Mouse (Mus musculus): ENCODE results near the gene Mfsd4b1. TPM values are rescaled to one million over a fixed set of nuclear protein-coding genes. Genes with fewer than 3 reads are reported as not detected.

The Mfsd4b1 gene
- polyA plus RNA-seq (2014; fragmentation: Nextera tagmentation; extraction: Ambion mirVana): 0.65 and 1.1 TPM in 2 replicates

DNA sequence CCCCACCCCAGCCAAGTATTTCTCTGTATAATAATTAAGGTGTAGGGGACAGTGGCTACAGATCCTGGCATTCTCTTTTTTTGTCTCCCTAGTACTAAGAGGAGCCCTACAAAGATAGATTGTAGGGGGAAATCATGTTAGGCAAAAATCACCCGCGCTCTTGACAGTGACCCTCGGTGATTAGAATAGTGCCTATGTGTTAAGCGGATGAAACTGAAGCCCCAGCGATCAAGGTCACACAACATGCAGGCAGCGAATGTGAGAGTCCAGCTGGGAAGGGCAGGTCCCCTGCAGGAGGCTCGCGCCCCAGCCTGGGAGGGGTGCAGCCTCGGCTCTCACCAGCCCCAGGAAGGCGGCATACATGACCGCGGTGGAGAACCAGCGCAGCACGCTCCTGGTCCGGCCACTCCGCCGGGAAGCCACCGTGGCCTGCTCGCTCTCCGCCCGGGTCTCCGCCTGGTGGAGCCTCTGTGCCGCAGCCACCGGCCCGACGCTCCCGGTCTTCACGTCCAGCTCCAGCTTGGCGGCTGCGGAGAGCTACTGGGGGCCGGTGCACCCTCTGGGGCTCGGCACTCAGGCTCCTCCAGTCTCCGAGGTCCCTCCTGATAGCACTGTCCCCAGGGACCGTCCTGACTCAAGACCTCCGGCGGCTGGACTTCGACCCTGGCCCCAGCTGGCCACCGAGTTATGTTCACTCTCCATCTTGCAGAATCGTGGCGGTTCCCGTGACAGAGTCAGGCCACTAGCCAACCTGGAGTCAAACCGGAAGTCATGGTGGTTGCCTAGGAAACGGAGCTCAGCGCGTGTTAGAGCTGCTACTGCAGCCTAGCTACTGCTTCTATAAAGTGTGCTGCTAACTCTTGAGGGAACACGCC is at the start of gene Mfsd4b1:
Gene Mfsd4b1, minus strand, starts transcription at position 715 of the 875 bp plus-strand sequence.
- peak within 1 kb of the TSS; percentile 66 for H3K4me2 ChIP-seq (replicated peaks)
- 0 out of 2 replicates have a peak, but pooled peaks cover 4% of the 10 kb centered on the region for H3K9me3 ChIP-seq (ENCODE audit: control insufficient read depth, low read length)
- peak within 1 kb of the TSS; percentile 81 for H3K27ac ChIP-seq
- DNase-seq (ENCODE audit: low spot score): peak; percentile 95
- peak; percentile 97 for ATAC-seq (ENCODE audit: low FRiP score)
- no peaks in the 10 kb centered on the region for H3K36me3 ChIP-seq (replicated peaks; ENCODE audit: control insufficient read depth, insufficient read depth)
- peak within 1 kb of the TSS; percentile 65 for H3K4me3 ChIP-seq (replicated peaks; ENCODE audit: low read length)
- H3K27me3 ChIP-seq (ENCODE audit: control insufficient read depth, insufficient read depth, low read length): 0 out of 2 replicates have a peak, but pooled peaks cover 7% of the 10 kb centered on the region
- under 1% methylated on average over 38 of the region's 46 CpGs for WGBS
- H3K9ac ChIP-seq: peak within 1 kb of the TSS; percentile 66
- H3K4me1 ChIP-seq (replicated peaks; ENCODE audit: control insufficient read depth, insufficient read depth, low read length): peaks cover 3% of the 10 kb centered on the region; the same call in 1 of the 2 replicates

DNA sequence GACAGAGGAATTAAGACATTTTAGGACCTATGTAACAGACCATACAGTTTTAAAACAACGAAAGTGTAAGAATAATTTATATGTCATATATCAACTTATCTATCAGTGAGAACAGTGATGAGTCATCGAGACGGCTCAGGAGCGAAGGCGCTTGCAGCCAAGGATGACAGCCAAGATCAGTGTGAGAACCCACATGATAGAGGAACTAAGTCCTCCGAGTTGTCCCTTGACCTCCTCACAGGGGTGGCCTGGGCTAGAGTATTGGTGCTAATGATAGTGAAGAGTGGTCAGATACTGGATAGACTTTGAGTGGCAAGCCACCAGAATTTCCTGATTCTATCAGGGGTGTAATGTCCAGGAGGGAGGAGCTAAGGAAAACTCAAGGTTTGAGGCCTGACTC is 48.5 kb upstream of the Mfsd4b1 start:
- 90% methylated on average over 6 of the region's 6 CpGs for WGBS
- no peak for ATAC-seq (ENCODE audit: low FRiP score)
- H3K36me3 ChIP-seq (replicated peaks; ENCODE audit: control insufficient read depth, insufficient read depth): no peaks in the 10 kb centered on the region
- H3K27ac ChIP-seq: no peak overlapping the region
- no peaks in the 10 kb centered on the region for H3K9me3 ChIP-seq (ENCODE audit: control insufficient read depth, low read length)
- no peaks in the 10 kb centered on the region for H3K4me1 ChIP-seq (replicated peaks; ENCODE audit: control insufficient read depth, insufficient read depth, low read length)
- no peak overlapping the region for H3K9ac ChIP-seq
- DNase-seq (ENCODE audit: low spot score): no peak
- H3K4me2 ChIP-seq (replicated peaks): no peak overlapping the region
- no peak overlapping the region for H3K4me3 ChIP-seq (replicated peaks; ENCODE audit: low read length)
- H3K27me3 ChIP-seq (ENCODE audit: control insufficient read depth, insufficient read depth, low read length): no peaks in the 10 kb centered on the region

DNA sequence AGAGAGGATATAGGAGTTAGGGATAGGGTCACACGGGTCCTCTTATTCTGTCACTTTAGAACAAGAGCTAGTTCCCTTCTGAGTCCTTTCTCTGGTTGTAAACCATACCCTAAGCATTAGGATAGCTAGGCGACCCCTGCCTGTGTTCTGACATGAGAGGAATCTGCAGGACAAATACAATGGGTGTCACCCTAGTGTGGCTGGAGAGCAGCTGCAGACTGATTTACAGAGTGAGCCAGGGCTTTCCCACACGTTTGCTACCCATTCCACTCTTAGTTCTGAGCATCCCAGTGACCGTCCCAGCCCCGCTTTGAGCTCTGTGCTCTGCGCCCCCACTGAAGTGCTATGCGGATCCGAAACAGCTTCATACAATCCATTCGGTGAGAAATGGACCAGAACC is 45.6 kb upstream of the Mfsd4b1 start:
- H3K4me2 ChIP-seq (replicated peaks): no peak overlapping the region
- no peak overlapping the region for H3K4me3 ChIP-seq (replicated peaks; ENCODE audit: low read length)
- DNase-seq (ENCODE audit: low spot score): no peak
- 52% methylated on average over 9 of the region's 9 CpGs for WGBS
- no peaks in the 10 kb centered on the region for H3K36me3 ChIP-seq (replicated peaks; ENCODE audit: control insufficient read depth, insufficient read depth)
- 0 out of 2 replicates have a peak, but pooled peaks cover 5% of the 10 kb centered on the region for H3K4me1 ChIP-seq (replicated peaks; ENCODE audit: control insufficient read depth, insufficient read depth, low read length)
- no peak for ATAC-seq (ENCODE audit: low FRiP score)
- H3K27ac ChIP-seq: no peak overlapping the region
- no peaks in the 10 kb centered on the region for H3K27me3 ChIP-seq (ENCODE audit: control insufficient read depth, insufficient read depth, low read length)
- H3K9me3 ChIP-seq (ENCODE audit: control insufficient read depth, low read length): no peaks in the 10 kb centered on the region
- no peak overlapping the region for H3K9ac ChIP-seq

DNA sequence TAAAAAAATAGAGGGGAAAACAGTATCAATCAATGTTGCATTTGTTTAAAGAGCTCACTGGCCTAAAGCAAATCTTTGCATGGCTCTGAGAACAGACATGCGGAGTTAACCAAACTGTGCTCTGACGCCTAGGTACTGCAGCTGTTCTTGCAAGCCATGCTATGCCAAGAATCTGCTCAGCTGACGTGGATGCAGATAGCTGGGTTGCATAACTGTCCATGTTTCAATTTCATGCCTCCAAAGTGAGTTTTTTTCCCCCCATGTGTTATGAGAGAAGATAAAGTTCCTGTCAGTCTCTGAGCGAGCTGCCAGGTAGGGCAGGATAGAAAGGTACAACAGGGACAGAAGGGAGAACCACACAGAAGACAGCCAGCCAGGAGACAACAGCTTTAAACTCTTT is 44.2 kb upstream of the Mfsd4b1 start:
- H3K9ac ChIP-seq: no peak overlapping the region
- H3K4me2 ChIP-seq (replicated peaks): no peak overlapping the region
- H3K27ac ChIP-seq: no peak overlapping the region
- H3K9me3 ChIP-seq (ENCODE audit: control insufficient read depth, low read length): no peaks in the 10 kb centered on the region
- H3K4me1 ChIP-seq (replicated peaks; ENCODE audit: control insufficient read depth, insufficient read depth, low read length): 0 out of 2 replicates have a peak, but pooled peaks cover 5% of the 10 kb centered on the region
- DNase-seq (ENCODE audit: low spot score): no peak
- no peak for ATAC-seq (ENCODE audit: low FRiP score)
- H3K36me3 ChIP-seq (replicated peaks; ENCODE audit: control insufficient read depth, insufficient read depth): no peaks in the 10 kb centered on the region
- H3K4me3 ChIP-seq (replicated peaks; ENCODE audit: low read length): no peak overlapping the region
- no peaks in the 10 kb centered on the region for H3K27me3 ChIP-seq (ENCODE audit: control insufficient read depth, insufficient read depth, low read length)
- WGBS: 60% methylated on average over 4 of the region's 4 CpGs

DNA sequence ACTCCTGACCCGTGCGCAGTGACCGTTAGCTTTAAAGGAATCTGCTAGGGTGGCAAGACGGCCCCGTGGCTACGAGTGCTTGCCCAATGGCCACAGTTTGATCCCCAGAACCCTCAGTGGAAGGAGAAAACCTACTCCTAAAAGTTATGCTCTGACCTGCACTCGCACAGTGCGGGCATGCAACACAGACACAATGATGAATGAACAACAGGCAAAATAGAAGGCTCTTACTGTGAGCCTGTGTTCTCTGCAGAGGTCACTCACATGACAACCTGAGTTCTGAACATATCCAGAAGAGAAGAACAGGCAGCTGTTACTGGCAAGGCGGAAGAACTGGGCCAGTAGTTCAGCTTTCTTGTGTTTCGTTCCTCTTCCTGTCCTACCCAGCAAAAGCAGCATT is 43.5 kb upstream of the Mfsd4b1 start:
- H3K4me2 ChIP-seq (replicated peaks): no peak overlapping the region
- 78% methylated on average over 10 of the region's 10 CpGs for WGBS
- H3K27ac ChIP-seq: no peak overlapping the region
- H3K4me1 ChIP-seq (replicated peaks; ENCODE audit: control insufficient read depth, insufficient read depth, low read length): 0 out of 2 replicates have a peak, but pooled peaks cover 5% of the 10 kb centered on the region
- no peak overlapping the region for H3K4me3 ChIP-seq (replicated peaks; ENCODE audit: low read length)
- no peaks in the 10 kb centered on the region for H3K27me3 ChIP-seq (ENCODE audit: control insufficient read depth, insufficient read depth, low read length)
- no peak for DNase-seq (ENCODE audit: low spot score)
- ATAC-seq (ENCODE audit: low FRiP score): no peak
- H3K36me3 ChIP-seq (replicated peaks; ENCODE audit: control insufficient read depth, insufficient read depth): no peaks in the 10 kb centered on the region
- no peak overlapping the region for H3K9ac ChIP-seq
- H3K9me3 ChIP-seq (ENCODE audit: control insufficient read depth, low read length): no peaks in the 10 kb centered on the region

DNA sequence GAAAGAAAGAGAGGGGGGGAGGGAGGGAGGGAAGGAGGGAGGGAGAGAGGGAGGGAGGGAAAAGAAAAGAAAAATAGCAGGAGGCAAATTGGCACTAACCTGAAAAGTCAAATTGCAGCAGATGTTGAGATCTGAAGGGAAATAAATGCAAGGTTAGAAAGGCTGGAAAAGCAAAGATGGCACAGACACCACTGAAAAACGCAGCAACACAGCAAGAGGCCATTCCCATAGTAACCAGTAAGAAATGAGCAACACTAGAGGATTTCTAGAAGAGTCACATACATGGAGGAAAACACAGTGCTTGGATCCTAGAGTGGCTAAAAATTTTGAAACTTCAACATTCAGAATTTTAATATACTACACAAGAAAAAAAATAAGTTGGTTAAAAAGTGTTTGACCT is 42.5 kb upstream of the Mfsd4b1 start:
- Histone ChIP-seq H3K9me3 (ENCODE audit: control insufficient read depth, low read length) (no peaks in the 10 kb centered on the region), H3K27me3 (ENCODE audit: control insufficient read depth, insufficient read depth, low read length) (no peaks in the 10 kb centered on the region), H3K36me3 (replicated peaks; ENCODE audit: control insufficient read depth, insufficient read depth) (no peaks in the 10 kb centered on the region), H3K4me2 (replicated peaks) (no peak overlapping the region), H3K27ac (no peak overlapping the region), H3K9ac (no peak overlapping the region), H3K4me1 (replicated peaks; ENCODE audit: control insufficient read depth, insufficient read depth, low read length) (0 out of 2 replicates have a peak, but pooled peaks cover 5% of the 10 kb centered on the region), H3K4me3 (replicated peaks; ENCODE audit: low read length) (no peak overlapping the region)
- ATAC-seq (ENCODE audit: low FRiP score): no peak
- 30% methylated on average over 1 of the region's 1 CpGs for WGBS
- no peak for DNase-seq (ENCODE audit: low spot score)

DNA sequence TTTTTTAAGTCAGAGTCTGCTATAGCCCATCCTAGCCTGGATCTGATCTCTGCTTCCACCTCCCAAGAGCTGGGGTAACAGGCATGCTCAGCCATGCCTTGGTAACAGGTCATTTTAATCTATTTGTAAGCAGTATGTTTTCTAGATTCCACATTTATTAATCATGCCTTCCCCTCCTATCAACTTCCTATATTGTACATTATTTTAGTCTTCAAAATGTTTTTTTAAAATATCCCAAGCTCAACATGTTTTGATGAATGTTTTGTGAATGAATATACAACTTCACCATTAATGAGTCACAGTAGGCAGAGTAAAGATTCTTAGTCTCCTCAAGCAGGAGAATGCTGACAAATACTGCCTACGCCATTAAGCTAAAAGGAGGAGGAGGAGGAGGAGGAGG is 42.0 kb upstream of the Mfsd4b1 start:
- WGBS: no CpG with 5 or more reads among the region's 1 CpGs
- Histone ChIP-seq H3K9me3 (ENCODE audit: control insufficient read depth, low read length) (no peaks in the 10 kb centered on the region), H3K9ac (no peak overlapping the region), H3K27me3 (ENCODE audit: control insufficient read depth, insufficient read depth, low read length) (no peaks in the 10 kb centered on the region), H3K27ac (no peak overlapping the region), H3K4me2 (replicated peaks) (no peak overlapping the region), H3K36me3 (replicated peaks; ENCODE audit: control insufficient read depth, insufficient read depth) (no peaks in the 10 kb centered on the region), H3K4me3 (replicated peaks; ENCODE audit: low read length) (no peak overlapping the region), H3K4me1 (replicated peaks; ENCODE audit: control insufficient read depth, insufficient read depth, low read length) (0 out of 2 replicates have a peak, but pooled peaks cover 5% of the 10 kb centered on the region)
- DNase-seq (ENCODE audit: low spot score) (no peak), ATAC-seq (ENCODE audit: low FRiP score) (no peak)

DNA sequence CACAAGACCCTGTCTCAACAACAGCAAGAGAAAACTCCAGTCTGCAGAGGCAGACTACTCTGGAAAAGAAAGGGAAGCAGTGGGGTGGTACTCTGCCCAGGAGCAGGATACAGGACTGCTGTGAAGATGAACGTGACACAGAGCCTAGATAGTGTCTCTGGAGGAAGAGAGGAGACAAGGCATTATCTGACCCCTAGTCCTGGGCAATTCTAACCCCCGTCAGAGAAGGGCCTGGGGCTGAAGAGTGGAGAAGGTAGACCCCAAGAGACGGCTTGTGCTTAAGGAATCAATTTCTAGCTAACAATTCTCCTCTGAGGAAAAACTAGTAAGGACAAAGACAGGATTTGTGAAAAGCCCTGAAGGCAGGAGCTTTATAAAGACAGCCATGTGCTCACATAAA is 40.3 kb upstream of the Mfsd4b1 start:
- Histone ChIP-seq H3K4me2 (replicated peaks) (no peak overlapping the region), H3K27ac (no peak overlapping the region), H3K27me3 (ENCODE audit: control insufficient read depth, insufficient read depth, low read length) (no peaks in the 10 kb centered on the region), H3K36me3 (replicated peaks; ENCODE audit: control insufficient read depth, insufficient read depth) (no peaks in the 10 kb centered on the region), H3K9me3 (ENCODE audit: control insufficient read depth, low read length) (no peaks in the 10 kb centered on the region), H3K4me3 (replicated peaks; ENCODE audit: low read length) (no peak overlapping the region), H3K9ac (no peak overlapping the region), H3K4me1 (replicated peaks; ENCODE audit: control insufficient read depth, insufficient read depth, low read length) (0 out of 2 replicates have a peak, but pooled peaks cover 5% of the 10 kb centered on the region)
- WGBS: 39% methylated on average over 3 of the region's 3 CpGs
- no peak for DNase-seq (ENCODE audit: low spot score)
- no peak for ATAC-seq (ENCODE audit: low FRiP score)

DNA sequence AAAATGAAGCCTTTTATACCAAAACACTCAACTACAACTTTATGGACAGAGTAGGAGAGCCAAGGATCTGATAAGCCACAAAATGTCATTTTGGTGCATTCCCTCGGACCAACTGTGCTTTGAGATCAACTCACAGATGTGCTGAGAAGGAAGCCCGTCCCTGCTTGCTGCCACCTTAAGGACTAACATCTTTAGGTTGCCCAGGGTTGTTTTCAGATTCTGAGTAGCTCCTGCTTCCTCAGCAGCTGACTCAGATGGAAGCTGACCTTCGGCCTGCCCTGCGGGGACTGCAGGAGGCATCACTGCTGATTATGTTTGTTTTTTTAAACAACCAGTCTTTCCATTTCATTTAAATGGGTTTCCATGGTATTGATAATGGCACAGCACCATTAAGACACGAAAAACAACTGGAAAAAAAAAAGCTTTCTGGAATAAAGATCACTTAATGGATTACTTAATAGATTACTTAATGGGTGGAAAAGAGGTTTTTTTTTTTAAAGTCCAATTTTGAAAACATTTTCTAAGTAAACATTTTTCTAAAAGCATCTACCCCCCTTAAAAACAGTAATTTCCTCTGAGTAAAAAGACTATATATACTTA is 38.3 kb upstream of the Mfsd4b1 start:
- no peaks in the 10 kb centered on the region for H3K9me3 ChIP-seq (ENCODE audit: control insufficient read depth, low read length)

More for the DNA sequence above, 38.3 kb upstream of the Mfsd4b1 start:
- H3K9ac ChIP-seq: no peak overlapping the region
- no peaks in the 10 kb centered on the region for H3K36me3 ChIP-seq (replicated peaks; ENCODE audit: control insufficient read depth, insufficient read depth)
- no peak overlapping the region for H3K4me2 ChIP-seq (replicated peaks)
- no peaks in the 10 kb centered on the region for H3K27me3 ChIP-seq (ENCODE audit: control insufficient read depth, insufficient read depth, low read length)
- 0 out of 2 replicates have a peak, but pooled peaks cover 5% of the 10 kb centered on the region for H3K4me1 ChIP-seq (replicated peaks; ENCODE audit: control insufficient read depth, insufficient read depth, low read length)
- ATAC-seq (ENCODE audit: low FRiP score) (no peak), DNase-seq (ENCODE audit: low spot score) (no peak)
- H3K27ac ChIP-seq: no peak overlapping the region
- 25% methylated on average over 5 of the region's 5 CpGs for WGBS
- no peak overlapping the region for H3K4me3 ChIP-seq (replicated peaks; ENCODE audit: low read length)
